Mouse (Mus musculus) neural tube, embryonic 15.5 days (tissue): Measurements from ENCODE around the gene Prex1. TPM values are rescaled to one million over a fixed set of nuclear protein-coding genes. Genes with fewer than 3 reads are reported as not detected.
"Not testable (repeated sequence)": the region's sequence is repeated elsewhere in the genome, so short reads cannot be mapped to it uniquely, and the experiment has no call there.

Experiments used
- ATAC-seq: fragments of 200-750 bp; cut with Nextera tagmentation; 2 replicates; pipeline ENCODE4 v1.8.0; 2017; ENCODE audit warnings: mild to moderate bottlenecking, moderate TSS enrichment, moderate library complexity; ENCODE audit not compliant: low FRiP score
- H3K27ac ChIP-seq: fragments of 300-500 bp; sonication (generic); replicated peaks from 2 replicates; pipeline ENCODE4 v1.5.1; 2015; ENCODE audit warnings: mild to moderate bottlenecking, inconsistent platforms
- H3K27me3 ChIP-seq: fragments of 300-500 bp; sonication (generic); replicated peaks from 2 replicates; pipeline ENCODE4 v1.6.1; 2015; ENCODE audit warnings: inconsistent platforms
- H3K36me3 ChIP-seq: fragments of 300-500 bp; sonication (generic); 2 replicates; pipeline ENCODE4 v1.6.1; 2015; ENCODE audit warnings: inconsistent platforms
- H3K4me1 ChIP-seq: fragments of 300-500 bp; sonication (generic); 2 replicates; pipeline ENCODE4 v1.6.1; 2015; ENCODE audit warnings: inconsistent platforms
- H3K4me2 ChIP-seq: fragments of 300-500 bp; sonication (generic); 2 replicates; pipeline ENCODE4 v1.6.1; 2015; ENCODE audit warnings: inconsistent platforms, mild to moderate bottlenecking, moderate library complexity
- H3K4me3 ChIP-seq: fragments of 300-500 bp; sonication (generic); replicated peaks from 2 replicates; pipeline ENCODE4 v1.5.1; 2015; ENCODE audit warnings: mild to moderate bottlenecking, inconsistent platforms
- H3K9ac ChIP-seq: fragments of 300-500 bp; sonication (generic); replicated peaks from 2 replicates; pipeline ENCODE4 v1.6.1; 2015; ENCODE audit warnings: mild to moderate bottlenecking, inconsistent platforms
- H3K9me3 ChIP-seq: fragments of 300-500 bp; sonication (generic); replicated peaks from 2 replicates; pipeline ENCODE4 v1.6.1; 2016; ENCODE audit warnings: inconsistent platforms
- WGBS: fragments of 180-500 bp; shearing (Covaris S2); methylation state at CpG from one replicate; pipeline ENCODE4 v1.1.7; 2015; ENCODE audit warnings: mixed read lengths; 5-methylcytosine and 5-hydroxymethylcytosine counted together
- polyA plus RNA-seq: library from polyadenylated mRNA; unstranded; fragments of >200 nt; fragmentation: Nextera tagmentation; extraction: Ambion mirVana; gene quantifications from 2 replicates; pipeline ENCODE4 v1.2.1, GENCODE M21; 2015

Prex1 gene
- 22.0 and 24.9 TPM in 2 replicates for polyA plus RNA-seq

DNA sequence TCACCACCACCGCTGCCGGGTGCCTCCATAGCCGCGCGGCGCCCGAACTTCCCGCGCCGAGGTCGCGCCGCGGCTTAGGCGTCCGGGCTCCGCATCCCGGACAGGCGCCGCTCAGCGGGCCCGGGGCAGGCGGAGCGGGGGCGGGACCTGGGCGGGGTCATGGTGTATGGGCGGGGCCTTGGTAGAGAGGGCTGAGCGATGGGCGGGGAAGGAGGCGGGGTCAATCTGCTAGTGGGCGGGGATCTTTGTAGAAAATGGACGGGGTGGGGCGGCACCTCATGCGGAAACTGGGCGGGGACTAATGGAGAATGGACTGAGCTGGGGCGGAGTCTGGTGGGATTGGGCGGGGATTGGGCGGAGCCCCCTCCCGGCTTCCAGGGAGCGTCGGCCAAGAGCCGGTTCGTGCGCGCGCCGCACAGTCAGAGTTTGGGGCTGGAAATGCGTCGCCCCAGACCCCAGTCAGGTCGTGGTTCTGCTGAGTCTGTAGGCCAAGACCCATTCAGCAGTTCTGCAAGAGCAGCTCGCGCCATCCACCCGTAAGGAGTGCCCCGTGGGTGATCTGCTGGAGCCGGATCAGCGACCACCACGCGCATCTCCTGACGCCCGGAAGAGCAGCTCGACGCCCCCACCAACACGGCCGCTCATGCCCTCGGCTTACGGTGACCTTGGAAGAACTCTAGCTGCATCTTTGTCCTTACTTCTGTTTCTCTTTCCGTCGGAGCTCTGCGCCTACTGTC lies at the start of gene Prex1:
TSS of gene Prex1 (minus strand) at position 143 of the 737 bp plus-strand sequence.
- H3K27ac ChIP-seq = peak within 1 kb of the TSS; percentile 82
- H3K27me3 ChIP-seq = no peaks in the 10 kb centered on the region
- H3K4me2 ChIP-seq = peak within 1 kb of the TSS; percentile 90
- H3K9me3 ChIP-seq = no peaks in the 10 kb centered on the region
- H3K4me1 ChIP-seq = peaks cover 38% of the 10 kb centered on the region
- ATAC-seq = peak; percentile 93
- H3K4me3 ChIP-seq = peak within 1 kb of the TSS; percentile 83
- under 1% methylated on average over 63 of the region's 69 CpGs for WGBS
- no peaks in the 10 kb centered on the region for H3K36me3 ChIP-seq
- peak within 1 kb of the TSS; percentile 69 for H3K9ac ChIP-seq

DNA sequence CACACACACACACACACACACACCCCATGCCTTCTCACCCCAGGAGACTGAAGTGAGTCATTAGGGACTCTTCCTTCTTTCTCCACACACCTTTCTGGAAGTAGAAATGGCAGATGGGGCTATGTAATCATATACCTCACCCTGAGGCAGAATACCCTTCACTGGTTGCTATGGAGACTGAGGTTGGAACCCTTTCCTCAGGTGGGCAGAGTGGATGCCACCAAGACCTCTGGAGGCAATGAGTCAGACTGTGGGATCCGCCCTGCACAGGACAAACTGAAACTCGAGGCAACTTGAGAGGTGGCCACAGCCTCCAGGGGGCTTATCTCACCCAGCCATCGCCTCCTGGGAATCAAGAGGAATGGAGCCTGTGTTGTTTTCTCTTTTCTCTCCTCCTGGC lies 44.3 kb upstream of the Prex1 start:
- no peaks in the 10 kb centered on the region for H3K36me3 ChIP-seq
- H3K27me3 ChIP-seq = no peaks in the 10 kb centered on the region
- H3K4me3 ChIP-seq = no peak overlapping the region
- 52% methylated on average over 3 of the region's 3 CpGs for WGBS
- H3K27ac ChIP-seq = no peak overlapping the region
- no peak overlapping the region for H3K9ac ChIP-seq
- H3K4me1 ChIP-seq = no peaks in the 10 kb centered on the region
- ATAC-seq = no peak
- H3K9me3 ChIP-seq = no peaks in the 10 kb centered on the region
- H3K4me2 ChIP-seq = no peak overlapping the region

DNA sequence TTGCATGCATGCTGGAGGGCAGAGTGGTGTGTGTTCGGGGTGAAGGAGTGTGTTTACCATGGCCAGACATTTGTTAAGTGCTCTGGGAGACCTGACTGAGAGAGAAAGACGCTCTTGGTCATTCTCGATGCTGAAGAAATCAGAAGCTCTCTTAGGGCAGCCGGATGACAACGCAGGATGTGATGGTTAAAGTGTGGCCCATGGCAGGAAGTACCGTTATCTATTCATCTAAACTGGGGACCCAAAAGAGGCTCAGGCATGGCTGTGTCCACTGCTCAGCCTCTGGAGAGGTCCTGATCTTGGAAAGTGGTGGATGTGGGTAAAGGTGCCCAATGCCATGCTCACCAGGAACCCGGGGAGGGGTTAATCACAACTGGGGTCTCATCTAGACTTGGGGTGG lies 41.1 kb upstream of the Prex1 start:
- Histone ChIP-seq H3K36me3 (no peaks in the 10 kb centered on the region), H3K27ac (no peak overlapping the region), H3K4me1 (no peaks in the 10 kb centered on the region), H3K27me3 (no peaks in the 10 kb centered on the region), H3K4me3 (no peak overlapping the region), H3K9me3 (no peaks in the 10 kb centered on the region), H3K9ac (no peak overlapping the region), H3K4me2 (no peak overlapping the region)
- 85% methylated on average over 7 of the region's 7 CpGs for WGBS
- no peak for ATAC-seq

DNA sequence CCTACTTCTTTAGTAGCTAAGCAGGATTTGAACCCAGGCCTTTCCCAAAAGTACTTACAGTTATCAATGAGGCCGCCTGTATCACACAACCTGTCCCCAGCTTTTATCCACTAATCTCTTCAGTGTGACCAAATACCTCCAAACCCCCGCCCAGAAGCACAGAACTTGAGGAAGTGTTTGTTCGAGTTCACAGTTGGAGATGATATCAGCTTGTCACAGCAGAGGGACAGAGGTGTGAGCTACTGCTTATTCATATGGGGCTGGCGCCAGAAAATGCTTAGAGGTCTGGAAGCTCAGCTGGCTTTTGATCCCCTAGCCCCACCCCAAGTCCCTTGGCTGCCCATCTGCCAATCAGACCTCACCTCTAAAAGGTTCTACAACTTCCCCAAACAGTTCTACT lies 40.6 kb upstream of the Prex1 start:
- H3K9me3 ChIP-seq = no peaks in the 10 kb centered on the region
- H3K27me3 ChIP-seq = no peaks in the 10 kb centered on the region
- no peak for ATAC-seq
- H3K4me1 ChIP-seq = no peaks in the 10 kb centered on the region
- H3K4me2 ChIP-seq = no peak overlapping the region
- H3K36me3 ChIP-seq = no peaks in the 10 kb centered on the region
- 80% methylated on average over 4 of the region's 4 CpGs for WGBS
- H3K27ac ChIP-seq = no peak overlapping the region
- no peak overlapping the region for H3K9ac ChIP-seq
- no peak overlapping the region for H3K4me3 ChIP-seq

DNA sequence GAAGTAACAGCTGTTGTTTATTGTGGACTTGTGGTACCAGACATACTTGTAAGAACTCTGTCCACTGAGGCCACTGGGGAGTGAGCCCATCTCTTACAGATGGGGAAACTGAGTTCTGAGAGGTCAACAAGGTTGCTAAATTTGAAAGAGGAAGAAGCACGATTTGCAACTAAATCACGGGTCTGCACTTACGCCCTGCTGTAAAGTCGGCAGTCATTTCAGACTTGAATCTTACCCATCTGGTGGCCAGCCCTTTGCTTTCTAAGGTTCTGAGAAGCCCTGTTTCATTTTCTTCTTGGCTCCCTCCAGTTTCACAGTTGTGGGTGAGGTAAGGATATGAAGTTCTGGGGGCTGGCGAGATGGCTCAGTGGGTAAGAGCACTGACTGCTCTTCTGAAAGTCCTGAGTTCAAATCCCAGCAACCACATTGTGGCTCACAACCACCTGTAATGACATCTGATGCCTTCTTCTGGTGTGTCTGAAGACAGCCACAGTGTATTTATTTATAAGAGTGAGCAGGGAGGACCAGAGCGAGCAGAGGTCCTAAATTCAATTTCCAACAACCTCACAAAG lies 37.1 kb upstream of the Prex1 start:
- H3K4me3 ChIP-seq = no peak overlapping the region
- no peak for ATAC-seq
- H3K4me2 ChIP-seq = no peak overlapping the region
- no peak overlapping the region for H3K27ac ChIP-seq
- H3K9me3 ChIP-seq = no peaks in the 10 kb centered on the region
- no peaks in the 10 kb centered on the region for H3K4me1 ChIP-seq
- 83% methylated on average over 6 of the region's 6 CpGs for WGBS
- H3K27me3 ChIP-seq = no peaks in the 10 kb centered on the region
- H3K9ac ChIP-seq = no peak overlapping the region
- no peaks in the 10 kb centered on the region for H3K36me3 ChIP-seq

DNA sequence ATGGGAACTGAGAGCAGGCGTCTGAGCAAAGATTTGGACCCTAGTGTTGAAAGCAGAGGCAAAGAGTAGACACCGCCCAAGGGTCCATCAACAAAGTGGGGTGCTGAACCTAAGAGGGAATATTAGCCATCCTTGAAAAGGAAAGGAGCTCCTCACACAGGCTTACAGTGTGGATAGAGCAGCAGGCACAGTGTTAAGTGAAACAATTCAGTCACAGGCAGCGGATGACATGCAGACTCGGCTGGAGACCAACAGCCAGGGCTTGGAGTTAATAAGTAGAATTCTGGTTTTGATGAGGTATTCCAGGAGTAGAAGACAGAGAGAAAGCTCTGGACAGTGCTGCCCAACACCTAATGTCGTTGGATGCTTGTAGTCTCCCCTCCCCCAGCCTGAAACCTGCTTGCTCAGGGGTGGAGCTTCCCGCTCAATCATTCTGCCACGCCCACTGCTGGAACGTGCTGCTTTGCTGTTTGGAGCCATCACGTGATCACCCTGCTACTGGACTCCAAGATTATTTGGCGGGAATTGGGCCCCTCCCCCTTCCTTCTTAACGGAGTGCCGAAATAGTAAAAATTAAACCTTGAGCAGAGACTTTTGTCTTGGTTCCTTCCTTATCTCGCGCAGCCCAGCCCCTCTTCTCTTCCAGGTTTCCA lies 32.8 kb upstream of the Prex1 start:
- not testable (repeated sequence) for H3K4me1 ChIP-seq, H3K4me2 ChIP-seq

DNA sequence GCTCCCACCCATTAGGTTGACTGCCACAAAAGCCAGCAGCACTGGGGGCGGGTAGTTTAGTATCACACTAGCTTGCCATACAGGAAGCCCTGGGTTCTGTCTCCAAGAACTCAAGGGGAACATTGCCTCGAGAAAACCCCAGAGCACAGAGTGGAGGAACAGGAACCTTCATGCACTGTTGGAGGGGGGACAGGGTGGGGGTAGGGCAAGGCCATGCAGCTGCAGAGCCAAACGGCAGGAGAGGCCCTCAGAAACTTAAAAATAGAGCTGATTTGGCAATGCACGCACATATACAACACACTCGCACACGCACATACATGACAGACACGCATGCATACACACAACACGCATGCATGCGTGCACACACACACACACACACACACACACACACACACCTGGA lies 32.2 kb upstream of the Prex1 start:
- Histone ChIP-seq H3K36me3 (no peaks in the 10 kb centered on the region), H3K27me3 (no peaks in the 10 kb centered on the region), H3K4me1 (no peaks in the 10 kb centered on the region), H3K4me3 (no peak overlapping the region), H3K9me3 (no peaks in the 10 kb centered on the region), H3K27ac (no peak overlapping the region), H3K9ac (no peak overlapping the region), H3K4me2 (no peak overlapping the region)
- ATAC-seq = no peak
- 87% methylated on average over 9 of the region's 9 CpGs for WGBS

More for the DNA sequence above, 32.8 kb upstream of the Prex1 start:
- WGBS = 57% methylated on average over 14 of the region's 14 CpGs
- ATAC-seq, H3K36me3 ChIP-seq, H3K27me3 ChIP-seq, H3K9ac ChIP-seq, H3K27ac ChIP-seq, H3K4me3 ChIP-seq, H3K9me3 ChIP-seq: not testable (repeated sequence)

DNA sequence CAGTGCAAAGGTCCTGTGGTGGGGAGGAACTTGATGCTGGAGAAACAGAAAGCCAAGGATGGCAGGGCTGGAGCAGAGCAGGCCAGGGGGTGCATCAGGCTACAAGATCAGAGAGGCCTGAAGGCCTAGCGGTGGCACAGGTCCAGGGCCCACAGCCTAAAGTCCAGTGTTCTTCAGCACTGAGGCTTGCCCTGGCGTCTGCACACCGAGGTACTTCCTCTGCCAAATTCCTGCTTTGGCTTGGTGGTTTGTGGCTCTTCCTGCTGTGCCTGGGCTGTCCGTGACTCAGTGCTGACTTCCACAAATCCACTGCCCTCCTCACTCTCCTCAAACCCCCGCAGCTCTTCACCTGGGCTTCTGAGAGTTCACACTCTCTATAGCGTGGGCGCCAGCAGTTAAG lies 30.8 kb upstream of the Prex1 start:
- ATAC-seq = no peak
- WGBS = 82% methylated on average over 7 of the region's 7 CpGs

DNA sequence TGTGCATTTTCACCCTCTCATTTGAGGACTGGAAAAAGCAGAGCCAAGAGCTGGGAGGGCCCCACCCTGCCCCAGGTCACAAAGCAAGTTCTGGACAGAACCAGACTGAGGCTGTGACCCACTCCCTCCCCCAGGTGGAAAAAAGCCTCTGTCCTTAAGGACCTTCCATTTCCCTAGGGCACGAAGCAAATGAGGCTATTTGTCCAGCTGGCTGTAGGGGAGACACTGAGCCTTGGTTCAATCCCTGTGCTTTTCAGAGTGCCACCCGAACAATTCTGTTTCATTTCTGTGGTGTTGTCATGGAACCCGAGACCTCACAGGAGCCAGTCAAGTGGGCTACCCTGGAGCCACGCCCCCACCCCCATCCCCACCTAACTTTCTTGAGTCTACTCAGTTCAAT lies 29.9 kb upstream of the Prex1 start:
- H3K9me3 ChIP-seq = no peaks in the 10 kb centered on the region
- no peak overlapping the region for H3K9ac ChIP-seq
- no peak overlapping the region for H3K27ac ChIP-seq
- H3K4me3 ChIP-seq = no peak overlapping the region
- ATAC-seq = no peak
- no peaks in the 10 kb centered on the region for H3K4me1 ChIP-seq
- H3K27me3 ChIP-seq = no peaks in the 10 kb centered on the region
- H3K4me2 ChIP-seq = no peak overlapping the region
- H3K36me3 ChIP-seq = no peaks in the 10 kb centered on the region
- 35% methylated on average over 4 of the region's 4 CpGs for WGBS

More for the DNA sequence above, 30.8 kb upstream of the Prex1 start:
- no peaks in the 10 kb centered on the region for H3K36me3 ChIP-seq
- no peak overlapping the region for H3K4me3 ChIP-seq
- H3K27me3 ChIP-seq = no peaks in the 10 kb centered on the region
- no peak overlapping the region for H3K9ac ChIP-seq
- H3K4me2 ChIP-seq = no peak overlapping the region
- no peak overlapping the region for H3K27ac ChIP-seq
- H3K4me1 ChIP-seq = no peaks in the 10 kb centered on the region
- no peaks in the 10 kb centered on the region for H3K9me3 ChIP-seq

DNA sequence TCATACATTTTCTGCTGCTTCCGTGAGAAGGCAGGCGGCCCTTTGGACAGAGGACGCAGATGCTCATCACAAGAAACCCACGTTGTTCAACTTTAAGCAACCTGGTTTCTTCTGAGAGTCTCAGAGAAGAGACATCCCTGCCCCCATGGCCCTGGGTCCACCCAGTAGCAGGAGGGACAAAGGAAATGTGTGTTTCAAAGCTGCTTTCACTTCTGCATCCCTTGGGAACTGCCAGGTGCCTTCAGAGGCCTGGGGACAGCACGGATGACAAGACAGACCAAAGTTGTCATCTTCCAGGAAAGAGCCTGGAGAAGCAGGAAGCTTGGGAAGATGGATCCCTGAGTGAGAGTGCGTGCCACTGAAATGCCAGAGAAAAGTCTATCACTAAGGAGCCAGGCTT lies 27.8 kb upstream of the Prex1 start:
- Histone ChIP-seq H3K9me3 (no peaks in the 10 kb centered on the region), H3K4me1 (no peaks in the 10 kb centered on the region), H3K4me2 (no peak overlapping the region), H3K36me3 (no peaks in the 10 kb centered on the region), H3K9ac (no peak overlapping the region), H3K27ac (no peak overlapping the region), H3K4me3 (no peak overlapping the region), H3K27me3 (no peaks in the 10 kb centered on the region)
- WGBS = 87% methylated on average over 6 of the region's 6 CpGs
- ATAC-seq = no peak

DNA sequence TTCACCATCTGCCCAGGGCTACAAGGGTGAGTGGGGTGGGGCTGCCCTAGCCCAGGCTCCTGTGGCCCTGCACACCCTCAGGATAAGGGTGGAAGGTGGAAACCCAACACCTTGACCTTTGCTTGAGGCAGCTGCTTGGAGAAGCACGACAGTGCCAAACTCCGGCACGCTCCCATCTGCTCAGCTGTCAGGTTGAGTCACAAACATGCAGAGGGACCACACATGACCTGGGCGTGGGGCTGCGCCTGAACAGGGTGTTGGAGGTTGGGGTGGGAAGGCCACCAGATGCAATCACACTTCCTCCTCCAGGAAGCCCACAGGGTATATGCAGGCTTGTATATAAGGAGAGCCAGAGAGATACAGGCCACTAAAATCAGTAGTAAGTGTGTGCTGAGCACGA lies 26.8 kb upstream of the Prex1 start:
- Histone ChIP-seq H3K9ac (no peak overlapping the region), H3K4me1 (peaks cover 4% of the 10 kb centered on the region; the same call in 1 of the 2 replicates), H3K27me3 (no peaks in the 10 kb centered on the region), H3K9me3 (no peaks in the 10 kb centered on the region), H3K4me2 (no peak overlapping the region), H3K36me3 (no peaks in the 10 kb centered on the region), H3K27ac (no peak overlapping the region), H3K4me3 (no peak overlapping the region)
- no peak for ATAC-seq
- 84% methylated on average over 6 of the region's 6 CpGs for WGBS

DNA sequence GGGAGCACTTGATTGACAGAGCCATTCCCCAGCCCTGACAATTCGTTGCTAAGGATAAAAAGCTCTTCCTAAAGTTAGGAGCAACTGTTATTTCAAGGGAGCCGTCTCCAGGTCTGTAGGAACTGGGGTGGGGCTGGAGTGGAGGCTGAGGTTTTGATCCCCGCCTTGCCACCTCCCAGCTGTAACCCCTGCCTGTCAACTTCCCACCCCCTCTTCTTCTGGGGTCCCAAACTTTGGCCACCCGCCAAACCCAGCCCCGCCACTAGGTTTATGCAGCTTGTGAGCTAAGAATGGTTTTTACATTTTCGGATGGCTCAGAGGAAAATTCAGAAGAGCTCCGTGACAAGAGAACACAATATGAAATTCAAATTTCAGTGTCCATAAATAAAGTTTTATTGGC lies 23.7 kb upstream of the Prex1 start:
- no peaks in the 10 kb centered on the region for H3K9me3 ChIP-seq
- no peaks in the 10 kb centered on the region for H3K27me3 ChIP-seq
- H3K4me3 ChIP-seq = no peak overlapping the region
- no peak overlapping the region for H3K9ac ChIP-seq
- no peak overlapping the region for H3K4me2 ChIP-seq
- no peak overlapping the region for H3K27ac ChIP-seq
- no peak for ATAC-seq
- H3K36me3 ChIP-seq = no peaks in the 10 kb centered on the region
- 68% methylated on average over 7 of the region's 7 CpGs for WGBS
- H3K4me1 ChIP-seq = peaks cover 5% of the 10 kb centered on the region; the same call in 1 of the 2 replicates
